10 mouse cellular contexts compared by ENCODE assay signal in the genomic region with DNA sequence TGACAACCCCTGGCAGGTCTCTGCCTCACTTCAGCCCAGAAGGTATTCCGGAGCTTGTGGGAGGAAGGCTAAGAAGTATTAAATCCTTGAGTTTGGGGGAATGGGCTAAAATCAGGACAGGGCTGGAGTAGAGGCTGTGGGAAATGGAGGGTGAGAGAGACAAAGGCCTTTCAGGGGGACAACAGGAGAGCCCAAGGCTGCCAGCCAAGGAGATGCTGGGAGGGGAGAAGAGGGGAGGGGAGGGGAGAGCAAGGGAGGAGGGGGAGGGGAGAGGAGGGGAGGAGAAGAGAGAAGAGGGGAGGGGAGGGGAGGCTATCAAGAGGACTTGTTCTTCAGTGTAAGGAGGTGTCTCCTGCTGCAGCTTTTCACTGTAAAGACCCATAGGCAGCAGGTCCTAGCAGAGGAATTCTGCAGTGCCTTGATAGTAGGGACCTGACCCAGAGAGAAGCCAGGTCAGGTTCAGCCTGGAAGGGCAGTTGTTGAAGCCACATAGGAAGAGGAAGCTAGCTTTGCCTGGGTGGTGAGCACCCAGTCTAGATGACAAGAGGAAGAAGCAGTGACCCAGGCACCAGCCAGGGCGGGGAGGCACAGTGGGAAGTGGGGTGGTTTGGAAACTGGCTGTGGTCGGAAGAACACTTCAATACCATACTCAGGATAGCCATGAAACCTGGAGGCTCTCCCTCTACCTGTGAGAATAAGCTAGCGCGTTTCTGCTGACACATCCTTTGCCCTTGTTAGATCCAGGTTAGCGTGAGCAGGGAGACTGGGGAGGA. TPM values are rescaled to one million over a fixed set of nuclear protein-coding genes. Genes with fewer than 3 reads are reported as not detected.
DNase-seq lines count a peak whose midpoint lies in the region; ATAC-seq and TF ChIP-seq lines count a peak whose summit lies in the region.
"Had no signal": no experiment of that assay in that cellular context is flagged by ENCODE, and none has a peak within 500 bp of the region (broad histone marks: within the 10 kb centered on the region; RNA-seq: fewer than 3 reads in every experiment).

No protein-coding gene starts in this region.

- H3K4me1 ChIP-seq in liver, embryonic 12.5 days = peaks cover 54% of the 10 kb centered on the region
- H3K4me1 ChIP-seq in hindbrain, postnatal 0 days (ENCODE audit: insufficient read depth, low read length) = peaks cover 13% of the 10 kb centered on the region
- H3K4me1 ChIP-seq in spleen, adult 2 months (ENCODE audit: control insufficient read depth, insufficient read depth, insufficient read length) = peaks cover 58% of the 10 kb centered on the region

- no peak overlapping the region for H3K4me2 ChIP-seq in liver, embryonic 12.5 days
- H3K4me2 ChIP-seq in hindbrain, postnatal 0 days (ENCODE audit: low read depth, low read length) = no peak overlapping the region
- H3K4me2 ChIP-seq: lung, embryonic 15.5 days had no signal

- H3K27ac ChIP-seq in liver, embryonic 12.5 days = no peak overlapping the region
- H3K27ac ChIP-seq in hindbrain, postnatal 0 days = peak overlapping the region; percentile 22; the same call in 1 of the 2 replicates
- peak overlapping the region; percentile 59 for H3K27ac ChIP-seq in spleen, adult 2 months (ENCODE audit: insufficient read depth, low read length)
- H3K27ac ChIP-seq: lung, embryonic 15.5 days had no signal

- ATAC-seq in liver, embryonic 12.5 days = no peak
- ATAC-seq in hindbrain, postnatal 0 days = no peak
- ATAC-seq: Patski had no signal

- H3K36me3 ChIP-seq in liver, embryonic 12.5 days = 0 out of 2 replicates have a peak, but pooled peaks cover 9% of the 10 kb centered on the region
- no peaks in the 10 kb centered on the region for H3K36me3 ChIP-seq in hindbrain, postnatal 0 days (ENCODE audit: insufficient read depth, low read length)
- no peaks in the 10 kb centered on the region for H3K36me3 ChIP-seq in spleen, adult 2 months (ENCODE audit: control insufficient read depth, insufficient read depth, low read length)
- H3K36me3 ChIP-seq: lung, embryonic 15.5 days had no signal

- DNase-seq in liver = peak; percentile 29
- peak; percentile 84 for DNase-seq in brain, embryonic 14.5 days (ENCODE audit: low read depth)
- no peak for DNase-seq in hindbrain, postnatal 0 days (ENCODE audit: low spot score)
- DNase-seq in spleen, adult 2 months (ENCODE audit: low read depth in 1 of 2, low spot score in 2 of 2) = peak; percentile 51 to 80
- DNase-seq in cerebellum, postnatal 14 days = no peak
- no peak for DNase-seq in adrenal gland, postnatal 4 days (ENCODE audit: low spot score in 2 of 2)
- no peak for DNase-seq in gastrocnemius, adult 18-20 months (ENCODE audit: low spot score)

- H3K4me3 ChIP-seq in liver, embryonic 12.5 days = no peak overlapping the region
- H3K4me3 ChIP-seq in hindbrain, postnatal 0 days (ENCODE audit: low read length) = no peak overlapping the region
- peak overlapping the region; percentile 14; the same call in 1 of the 2 replicates for H3K4me3 ChIP-seq in spleen, adult 2 months (ENCODE audit: extremely low read depth, insufficient read depth, insufficient read length)
- H3K4me3 ChIP-seq: lung, embryonic 15.5 days had no signal

- no peaks in the 10 kb centered on the region for H3K9me3 ChIP-seq in liver, embryonic 12.5 days (replicated peaks)
- H3K9me3 ChIP-seq in hindbrain, postnatal 0 days (ENCODE audit: low read length) = no peaks in the 10 kb centered on the region
- H3K9me3 ChIP-seq: lung, embryonic 15.5 days had no signal

- TF ChIP-seq CTCF in brain, embryonic 14.5 days (IDR thresholded peaks at IDR 0.05; ENCODE audit: borderline replicate concordance, extremely low read depth, insufficient read depth, insufficient read length) = no peak
- no peak for TF ChIP-seq CTCF in hindbrain, postnatal 0 days (IDR thresholded peaks at IDR 0.05; ENCODE audit: low read depth)
- no peak for TF ChIP-seq CTCF in spleen, adult 2 months (IDR thresholded peaks at IDR 0.05; ENCODE audit: extremely low read depth, insufficient read depth, insufficient read length, insufficient replicate concordance)

- TF ChIP-seq POLR2A in brain, embryonic 14.5 days (IDR thresholded peaks at IDR 0.05; ENCODE audit: borderline replicate concordance, extremely low read depth, insufficient read depth, insufficient read length, poor library complexity, severe bottlenecking) = no peak
- no peak for TF ChIP-seq POLR2A in spleen, adult 2 months (IDR thresholded peaks at IDR 0.05; ENCODE audit: low read depth, low read length)

- H3K27me3 ChIP-seq in liver, embryonic 12.5 days (replicated peaks) = no peaks in the 10 kb centered on the region
- H3K27me3 ChIP-seq in hindbrain, postnatal 0 days (ENCODE audit: insufficient read depth, low read length) = no peaks in the 10 kb centered on the region
- no peaks in the 10 kb centered on the region for H3K27me3 ChIP-seq in spleen, adult 2 months (ENCODE audit: control insufficient read depth, insufficient read depth, low read length)
- H3K27me3 ChIP-seq: lung, embryonic 15.5 days; Patski had no signal

- WGBS in liver, embryonic 12.5 days (ENCODE audit: insufficient replicate concordance) = 54% methylated on average over 6 of the region's 6 CpGs
- 83% methylated on average over 6 of the region's 6 CpGs for WGBS in hindbrain, postnatal 0 days
- WGBS in spleen, adult 2 months = 23% methylated on average over 6 of the region's 6 CpGs

- no peak overlapping the region for H3K9ac ChIP-seq in liver, embryonic 12.5 days
- no peak overlapping the region for H3K9ac ChIP-seq in hindbrain, postnatal 0 days (replicated peaks; ENCODE audit: low read length)
- H3K9ac ChIP-seq: lung, embryonic 15.5 days had no signal

RNA-seq across cellular contexts. Expression of gene Heg1, which starts 7.0 kb away (rescaled TPM):
- polyA plus RNA-seq in liver, embryonic 12.5 days (2016; fragmentation: Nextera tagmentation; extraction: Ambion mirVana) = 8.5 and 8.9 TPM in 2 replicates
- polyA plus RNA-seq in brain, embryonic 14.5 days (2012; rRNA removed) = 17.4 and 23.4 TPM in 2 replicates
- 22.8 and 30.4 TPM in 2 replicates for total RNA-seq in hindbrain, postnatal 0 days (2014; rRNA removed)
- 7.2 and 8.1 TPM in 2 replicates for polyA plus RNA-seq in hindbrain, postnatal 0 days (2015; fragmentation: Nextera tagmentation; extraction: Ambion mirVana)
- polyA plus RNA-seq in spleen, adult 2 months (2012; rRNA removed) = 36.0 and 42.4 TPM in 2 replicates
- 10 to 100 TPM; 81.5 to 84.5 TPM for total RNA-seq in adrenal gland, postnatal 4 days (2021)
- total RNA-seq in gastrocnemius, adult 18-20 months (2021) = 10 to 100 TPM; 20.8 to 34.1 TPM

Comparison
In these comparisons a context has a peak if more than half of its experiments do, and no peak if none do; other contexts are left out.
1. DNase-seq: peak in liver (single experiment), brain, embryonic 14.5 days (single experiment) and spleen, adult 2 months (2 of 2); none in hindbrain, postnatal 0 days (single experiment), cerebellum, postnatal 14 days (0 of 2), adrenal gland, postnatal 4 days (0 of 2) and gastrocnemius, adult 18-20 months (single experiment).